Mouse (Mus musculus) stomach, postnatal 0 days (tissue): ENCODE measurements around the gene Slc4a10. TPM values are rescaled to one million over a fixed set of nuclear protein-coding genes. Genes with fewer than 3 reads are reported as not detected.

Experiments
- ATAC-seq: fragments of 200-750 bp; cut with Nextera tagmentation; 2 replicates; pipeline ENCODE4 v1.8.0; 2017; ENCODE audit not compliant: low FRiP score, low TSS enrichment
- DNase-seq: peaks from one replicate; pipeline ENCODE4 v3.0.0-alpha.2; 2016; ENCODE audit warnings: low spot score
- H3K27ac ChIP-seq: fragments of 300-500 bp; sonication (generic); replicated peaks from 2 replicates; pipeline ENCODE4 v1.5.1; 2014; ENCODE audit warnings: mild to moderate bottlenecking, control low read depth
- H3K27me3 ChIP-seq: fragments of 300-500 bp; sonication (generic); 2 replicates; pipeline ENCODE4 v1.6.1; 2014; ENCODE audit warnings: low read length; ENCODE audit not compliant: control insufficient read depth, insufficient read depth
- H3K36me3 ChIP-seq: fragments of 300-500 bp; sonication (generic); 2 replicates; pipeline ENCODE4 v1.6.1; 2014; ENCODE audit warnings: low read length, mixed read lengths; ENCODE audit not compliant: control insufficient read depth, insufficient read depth
- H3K4me1 ChIP-seq: fragments of 300-500 bp; sonication (generic); replicated peaks from 2 replicates; pipeline ENCODE4 v1.6.1; 2014; ENCODE audit warnings: antibody characterized with exemption; ENCODE audit not compliant: control insufficient read depth, insufficient read depth
- H3K4me2 ChIP-seq: fragments of 300-500 bp; sonication (generic); replicated peaks from 2 replicates; pipeline ENCODE4 v1.6.1; 2014; ENCODE audit warnings: low read depth, mild to moderate bottlenecking, control low read depth, moderate library complexity
- H3K4me3 ChIP-seq: fragments of 300-500 bp; sonication (generic); 2 replicates; pipeline ENCODE4 v1.5.1; 2014; ENCODE audit warnings: low read depth, low read length, control low read depth
- H3K9ac ChIP-seq: fragments of 300-500 bp; sonication (generic); 2 replicates; pipeline ENCODE4 v1.6.1; 2014; ENCODE audit warnings: mild to moderate bottlenecking, low read length, control low read depth, mixed read lengths
- H3K9me3 ChIP-seq: fragments of 300-500 bp; sonication (generic); 2 replicates; pipeline ENCODE4 v1.6.1; 2016; ENCODE audit warnings: low read length; ENCODE audit not compliant: control insufficient read depth
- CTCF ChIP-seq: IDR thresholded peaks from 2 replicates; pipeline ENCODE4 v1.5.1; 2016; ENCODE audit warnings: antibody characterized with exemption, low read depth, mild to moderate bottlenecking, moderate library complexity
- EP300 ChIP-seq: optimal IDR thresholded peaks from 2 replicates; pipeline ENCODE3; 2016; ENCODE audit warnings: antibody characterized with exemption
- WGBS: fragments of 180-500 bp; shearing (Covaris S2); extraction: QIAGEN DNeasy Blood & Tissue Kit; methylation state at CpG from one replicate; pipeline ENCODE4 v1.1.7; 2014; 5-methylcytosine and 5-hydroxymethylcytosine counted together
- polyA plus RNA-seq: library from polyadenylated mRNA; unstranded; fragments of >200 nt; fragmentation: Nextera tagmentation; extraction: Ambion mirVana; gene quantifications from 2 replicates; pipeline ENCODE4 v1.2.1, GENCODE M21; 2015

Gene Slc4a10
- polyA plus RNA-seq, 1 experiment from 2014 or later: 0.16 TPM

DNA sequence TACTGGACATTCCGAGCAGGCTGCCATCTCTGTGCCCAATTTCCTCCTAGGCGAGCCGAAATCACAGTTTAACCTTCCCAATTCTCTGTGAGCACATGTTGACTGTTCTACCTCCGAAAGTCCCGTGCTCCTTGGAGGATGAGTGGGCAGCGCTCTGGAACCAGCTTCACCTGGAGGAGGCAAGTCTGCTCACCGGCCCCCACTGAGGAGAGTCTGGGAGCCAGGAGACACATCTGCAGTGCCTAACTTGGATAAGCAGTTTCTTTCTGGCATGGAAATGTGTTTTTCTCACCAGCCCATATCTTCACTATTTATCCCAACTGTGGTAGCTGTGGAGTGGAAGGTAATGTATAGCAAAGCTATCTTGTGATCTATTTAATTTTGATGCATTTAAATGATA, 311.0 kb downstream of the Slc4a10 start:
- ATAC-seq (no peak), DNase-seq (no peak)
- H3K27ac ChIP-seq: no peak overlapping the region
- H3K27me3 ChIP-seq: no peaks in the 10 kb centered on the region
- H3K9ac ChIP-seq: no peak overlapping the region
- H3K4me3 ChIP-seq: no peak overlapping the region
- H3K36me3 ChIP-seq: no peaks in the 10 kb centered on the region
- no peaks in the 10 kb centered on the region for H3K9me3 ChIP-seq
- 91% methylated on average over 7 of the region's 7 CpGs for WGBS
- no peaks in the 10 kb centered on the region for H3K4me1 ChIP-seq
- TF ChIP-seq EP300 (no peak), CTCF (no peak)
- no peak overlapping the region for H3K4me2 ChIP-seq

DNA sequence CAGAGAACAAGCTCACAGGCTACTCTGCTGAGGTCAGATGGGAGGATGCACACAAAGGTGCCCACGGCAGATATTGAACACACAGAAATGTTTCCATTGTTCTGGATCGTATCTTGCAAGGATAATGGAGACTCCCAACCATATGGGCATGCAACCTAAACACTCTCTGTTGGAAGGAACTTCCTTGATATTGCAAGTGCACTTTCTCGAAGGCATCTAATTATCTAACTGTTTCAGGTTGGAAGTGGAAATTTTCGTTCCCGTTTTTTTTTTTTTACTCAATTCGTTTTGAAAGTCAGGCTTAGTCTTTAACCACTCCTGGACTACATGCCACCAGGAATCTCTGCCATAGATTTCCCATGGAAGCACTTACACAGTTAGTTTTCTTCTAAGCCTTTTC, 314.6 kb downstream of the Slc4a10 start:
- ATAC-seq (no peak), DNase-seq (no peak)
- H3K9me3 ChIP-seq: no peaks in the 10 kb centered on the region
- no peak overlapping the region for H3K4me2 ChIP-seq
- TF ChIP-seq CTCF (no peak), EP300 (no peak)
- H3K4me3 ChIP-seq: no peak overlapping the region
- H3K27me3 ChIP-seq: no peaks in the 10 kb centered on the region
- no peaks in the 10 kb centered on the region for H3K4me1 ChIP-seq
- 82% methylated on average over 6 of the region's 6 CpGs for WGBS
- H3K27ac ChIP-seq: no peak overlapping the region
- H3K36me3 ChIP-seq: no peaks in the 10 kb centered on the region
- no peak overlapping the region for H3K9ac ChIP-seq

DNA sequence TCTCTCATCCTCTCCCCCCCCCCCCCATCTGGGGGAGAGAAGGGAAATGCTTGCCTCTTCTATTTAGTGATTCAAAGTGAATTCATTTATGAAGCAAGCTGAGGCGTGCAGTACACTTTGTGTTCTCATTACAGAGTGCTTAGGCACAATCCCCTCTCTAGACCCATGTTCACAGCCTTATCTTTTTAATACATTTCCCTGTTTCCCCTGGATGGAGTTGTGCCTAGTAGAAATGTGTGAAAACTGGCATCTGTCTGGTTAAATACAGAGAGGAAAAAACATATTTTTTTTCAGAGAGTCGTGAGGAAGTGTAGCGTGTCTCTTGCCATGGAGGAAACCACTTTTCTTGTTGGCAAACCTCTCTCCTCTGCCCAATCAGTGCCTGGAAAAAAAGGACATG, 315.3 kb downstream of the Slc4a10 start:
- Histone ChIP-seq H3K27me3 (no peaks in the 10 kb centered on the region), H3K36me3 (no peaks in the 10 kb centered on the region), H3K9me3 (no peaks in the 10 kb centered on the region), H3K4me2 (no peak overlapping the region), H3K27ac (no peak overlapping the region), H3K4me1 (no peaks in the 10 kb centered on the region), H3K4me3 (no peak overlapping the region), H3K9ac (no peak overlapping the region)
- TF ChIP-seq EP300 (no peak), CTCF (no peak)
- 69% methylated on average over 3 of the region's 3 CpGs for WGBS
- DNase-seq: no peak
- no peak for ATAC-seq

DNA sequence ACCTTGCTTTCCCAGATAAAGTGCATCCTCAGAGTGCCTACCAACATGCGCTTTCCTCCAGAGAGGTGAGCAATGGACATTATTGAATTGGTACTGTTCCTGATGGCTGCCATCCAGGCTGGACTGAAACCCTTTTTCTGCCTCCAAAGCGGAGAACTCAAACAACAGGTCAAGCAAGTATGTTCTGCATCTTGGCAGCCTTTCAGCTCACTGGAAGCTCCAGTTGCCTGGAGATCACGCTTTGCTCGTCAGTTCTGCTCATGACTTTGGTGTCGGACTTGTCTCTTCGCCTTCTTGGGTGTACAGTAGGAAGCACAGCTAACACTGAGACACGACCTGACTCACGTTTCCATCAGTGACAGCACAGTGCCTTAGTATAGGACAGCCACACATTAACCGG, 315.9 kb downstream of the Slc4a10 start:
- Histone ChIP-seq H3K4me1 (no peaks in the 10 kb centered on the region), H3K27ac (no peak overlapping the region), H3K36me3 (no peaks in the 10 kb centered on the region), H3K27me3 (no peaks in the 10 kb centered on the region), H3K9me3 (no peaks in the 10 kb centered on the region), H3K4me2 (no peak overlapping the region), H3K9ac (no peak overlapping the region), H3K4me3 (no peak overlapping the region)
- 68% methylated on average over 9 of the region's 9 CpGs for WGBS
- DNase-seq: no peak
- TF ChIP-seq CTCF (no peak), EP300 (no peak)
- no peak for ATAC-seq

DNA sequence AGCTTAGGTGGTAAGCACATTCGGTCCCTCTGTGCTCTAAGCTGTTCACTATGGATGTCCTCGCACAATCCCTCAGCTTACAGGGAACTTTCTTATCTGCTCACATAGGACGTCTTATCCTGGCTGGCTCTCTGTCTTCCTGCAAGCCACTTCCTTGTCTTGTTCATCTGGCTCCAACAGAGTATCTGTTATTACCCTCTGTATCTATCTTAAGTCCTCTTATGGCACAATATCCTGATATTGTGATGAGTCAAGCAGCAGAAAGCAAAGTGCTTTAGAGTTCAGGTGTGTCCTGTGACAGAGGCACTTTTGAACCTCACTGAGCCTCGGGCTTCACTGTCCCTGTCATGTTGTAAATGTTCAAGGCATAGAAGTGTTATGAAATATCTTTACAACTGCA, 317.3 kb downstream of the Slc4a10 start:
- 72% methylated on average over 4 of the region's 4 CpGs for WGBS
- ATAC-seq: no peak
- no peaks in the 10 kb centered on the region for H3K36me3 ChIP-seq

DNA sequence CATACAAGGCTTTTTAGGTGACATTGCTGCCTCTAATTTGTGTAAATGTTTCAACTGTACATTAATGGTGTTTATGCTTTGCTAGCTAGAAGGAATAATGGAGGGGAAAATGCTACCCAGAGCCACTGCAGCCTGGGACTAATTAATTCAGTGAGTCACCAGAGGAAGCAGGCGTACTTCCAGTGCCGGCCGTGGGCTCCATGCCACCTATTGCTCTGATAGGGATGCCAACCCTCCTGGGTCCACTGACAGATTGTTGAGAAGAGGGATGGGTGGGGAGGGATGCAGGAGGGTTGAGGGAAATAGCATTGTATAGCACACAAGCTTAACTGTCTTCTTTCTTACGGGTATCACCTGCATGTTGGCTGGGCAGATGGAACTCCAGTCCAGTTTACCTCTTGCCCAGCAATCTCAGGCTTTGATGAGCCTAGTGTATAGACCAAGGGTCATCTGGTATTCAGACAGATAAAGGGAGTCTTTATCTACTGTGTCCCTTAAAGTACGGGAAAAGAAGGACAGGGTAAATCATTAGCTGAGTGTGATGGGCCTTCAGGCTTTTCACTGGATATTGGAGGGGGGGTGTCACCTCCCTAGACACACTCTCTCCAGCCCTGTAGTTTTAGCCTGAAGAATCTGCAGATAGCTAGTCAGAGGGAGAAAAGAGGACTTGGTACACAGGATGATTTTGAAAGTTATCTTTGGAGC, 322.2 kb downstream of the Slc4a10 start:
- Histone ChIP-seq H3K4me3 (no peak overlapping the region), H3K36me3 (no peaks in the 10 kb centered on the region), H3K27me3 (no peaks in the 10 kb centered on the region), H3K4me1 (no peaks in the 10 kb centered on the region), H3K27ac (no peak overlapping the region), H3K4me2 (no peak overlapping the region), H3K9me3 (no peaks in the 10 kb centered on the region), H3K9ac (no peak overlapping the region)
- no peak for TF ChIP-seq CTCF
- no peak for TF ChIP-seq EP300
- no peak for ATAC-seq
- no peak for DNase-seq
- WGBS: 66% methylated on average over 5 of the region's 5 CpGs

More for the DNA sequence above, 317.3 kb downstream of the Slc4a10 start:
- Histone ChIP-seq H3K9ac (no peak overlapping the region), H3K9me3 (no peaks in the 10 kb centered on the region), H3K4me1 (no peaks in the 10 kb centered on the region), H3K4me3 (no peak overlapping the region), H3K4me2 (no peak overlapping the region), H3K27me3 (no peaks in the 10 kb centered on the region), H3K27ac (no peak overlapping the region)
- TF ChIP-seq EP300 (no peak), CTCF (no peak)
- DNase-seq: no peak
